Mouse (Mus musculus) adrenal gland, adult (tissue): ENCODE data around the gene Apoc3.
A peak's percentile ranks its signal among the peaks of the same experiment; 100 is the strongest.

Experiments used
- DNase-seq, 2 experiments: peaks; one replicate each; pipeline ENCODE4 v3.0.0; 2022 to 2023; ENCODE audit warnings: low spot score in 1 of 2; ENCODE audit not compliant: inconsistent age in 2 of 2

The Apoc3 gene

GRCm38 (mm10) chr9:46230450-46230975 is 4.9 kb downstream of the Apoc3 start:
- no peak for DNase-seq

GRCm38 (mm10) chr9:46229573-46230449 is 5.6 kb downstream of the Apoc3 start:
- DNase-seq, result peak; percentile 85 to 93

- no peak for DNase-seq
Observed at GRCm38 (mm10) chr9:46228491-46228890, 6.9 kb downstream of the Apoc3 start, which contains the start of gene Apoa1. Gene Apoa1 (plus strand): TSS chr9:46228580.

GRCm38 (mm10) chr9:46227064-46227614 is 8.3 kb downstream of the Apoc3 start:
- DNase-seq, result no peak

- DNase-seq, result no peak
Observed at GRCm38 (mm10) chr9:46224945-46225660, 10.3 kb downstream of the Apoc3 start.

GRCm38 (mm10) chr9:46224101-46224500 is 11.3 kb downstream of the Apoc3 start:
- no peak for DNase-seq

GRCm38 (mm10) chr9:46223090-46223489 is 12.3 kb downstream of the Apoc3 start:
- DNase-seq, result peak in 1 of 2 experiments; percentile 24

- no peak for DNase-seq
Observed at GRCm38 (mm10) chr9:46218176-46218575, 17.3 kb downstream of the Apoc3 start.

GRCm38 (mm10) chr9:46216744-46217470 is 18.5 kb downstream of the Apoc3 start:
- DNase-seq, result no peak

- DNase-seq, result peak in 1 of 2 experiments; percentile 83
Observed at GRCm38 (mm10) chr9:46215338-46216322, 19.8 kb downstream of the Apoc3 start.

GRCm38 (mm10) chr9:46214946-46215337 is 20.5 kb downstream of the Apoc3 start:
- peak in 1 of 2 experiments; percentile 64 for DNase-seq

- DNase-seq, result no peak
Observed at GRCm38 (mm10) chr9:46214276-46214675, 21.2 kb downstream of the Apoc3 start.

GRCm38 (mm10) chr9:46210473-46210872 is 25.0 kb downstream of the Apoc3 start:
- no peak for DNase-seq

GRCm38 (mm10) chr9:46208401-46208974 is 26.9 kb downstream of the Apoc3 start:
- DNase-seq, result peak; percentile 45 to 69

- DNase-seq, result no peak
Observed at GRCm38 (mm10) chr9:46207501-46207869, 28.0 kb downstream of the Apoc3 start.

- DNase-seq, result no peak
Observed at GRCm38 (mm10) chr9:46206834-46207500, 28.5 kb downstream of the Apoc3 start.

GRCm38 (mm10) chr9:46199609-46200008 is 35.8 kb downstream of the Apoc3 start:
- DNase-seq, result peak; percentile 75 to 88

- no peak for DNase-seq
Observed at GRCm38 (mm10) chr9:46198936-46199335, 36.5 kb downstream of the Apoc3 start.

GRCm38 (mm10) chr9:46198461-46198860 is 37.0 kb downstream of the Apoc3 start:
- DNase-seq, result no peak
